Mouse (Mus musculus) liver, embryonic 13.5 days (tissue): ENCODE results near the gene Tmem98. TPM values are rescaled to one million over a fixed set of nuclear protein-coding genes. Genes with fewer than 3 reads are reported as not detected.

Experiments used
- ATAC-seq: fragments of 200-750 bp; cut with Nextera tagmentation; 2 replicates; pipeline ENCODE4 v1.8.0; 2017; ENCODE audit warnings: low read depth, mild to moderate bottlenecking, moderate number of reproducible peaks, moderate library complexity
- DNase-seq: peaks from one replicate; pipeline ENCODE4 v3.0.0; 2022
- H3K27ac ChIP-seq: fragments of 300-500 bp; sonication (generic); 2 replicates; pipeline ENCODE4 v1.5.1; 2015; ENCODE audit warnings: moderate library complexity, mild to moderate bottlenecking, inconsistent platforms
- H3K27me3 ChIP-seq: fragments of 300-500 bp; sonication (generic); 2 replicates; pipeline ENCODE4 v1.6.1; 2015; ENCODE audit warnings: mild to moderate bottlenecking, inconsistent platforms
- H3K36me3 ChIP-seq: fragments of 300-500 bp; sonication (generic); 2 replicates; pipeline ENCODE4 v1.6.1; 2015; ENCODE audit warnings: mild to moderate bottlenecking, inconsistent platforms
- H3K4me1 ChIP-seq: fragments of 300-500 bp; sonication (generic); replicated peaks from 2 replicates; pipeline ENCODE4 v1.6.1; 2015; ENCODE audit warnings: inconsistent platforms
- H3K4me2 ChIP-seq: fragments of 300-500 bp; sonication (generic); 2 replicates; pipeline ENCODE4 v1.6.1; 2015; ENCODE audit warnings: inconsistent platforms, mild to moderate bottlenecking, moderate library complexity
- H3K4me3 ChIP-seq: fragments of 300-500 bp; sonication (generic); replicated peaks from 2 replicates; pipeline ENCODE4 v1.5.1; 2015; ENCODE audit warnings: mild to moderate bottlenecking, inconsistent platforms
- H3K9ac ChIP-seq: fragments of 300-500 bp; sonication (generic); 2 replicates; pipeline ENCODE4 v1.6.1; 2015; ENCODE audit warnings: mild to moderate bottlenecking, inconsistent platforms
- H3K9me3 ChIP-seq: fragments of 300-500 bp; sonication (generic); replicated peaks from 2 replicates; pipeline ENCODE4 v1.6.1; 2016; ENCODE audit warnings: inconsistent platforms
- WGBS: fragments of 180-500 bp; shearing (Covaris S2); methylation state at CpG from one replicate; pipeline ENCODE4 v1.1.7; 2015; ENCODE audit not compliant: insufficient replicate concordance; 5-methylcytosine and 5-hydroxymethylcytosine counted together
- polyA plus RNA-seq: library from polyadenylated mRNA; unstranded; fragments of >200 nt; fragmentation: Nextera tagmentation; extraction: Ambion mirVana; gene quantifications from 2 replicates; pipeline ENCODE4 v1.2.1, GENCODE M21; 2015

The Tmem98 gene
- polyA plus RNA-seq, 1 experiment from 2014 or later, result 11.7 TPM

- Histone ChIP-seq H3K36me3 (no peaks in the 10 kb centered on the region), H3K4me3 (no peak overlapping the region), H3K9me3 (no peaks in the 10 kb centered on the region), H3K27ac (no peak overlapping the region), H3K27me3 (peaks cover 21% of the 10 kb centered on the region; the same call in 1 of the 2 replicates), H3K4me2 (peak overlapping the region; percentile 35), H3K9ac (no peak overlapping the region), H3K4me1 (peaks cover 35% of the 10 kb centered on the region)
- 74% methylated on average over 2 of the region's 2 CpGs for WGBS
- ATAC-seq (no peak), DNase-seq (no peak)
These were observed 32.3 kb upstream of the Tmem98 start for GRCm38 (mm10) chr11:80777708-80778107.

GRCm38 (mm10) chr11:80778157-80778556 lies 31.8 kb upstream of the Tmem98 start:
- peaks cover 17% of the 10 kb centered on the region; the same call in 1 of the 2 replicates for H3K27me3 ChIP-seq
- 64% methylated on average over 6 of the region's 6 CpGs for WGBS
- DNase-seq, result no peak
- H3K4me1 ChIP-seq, result peaks cover 39% of the 10 kb centered on the region
- H3K4me2 ChIP-seq, result peak overlapping the region; percentile 35
- peak overlapping the region; percentile 23 for H3K4me3 ChIP-seq
- no peak for ATAC-seq
- H3K9ac ChIP-seq, result no peak overlapping the region
- no peaks in the 10 kb centered on the region for H3K9me3 ChIP-seq
- no peaks in the 10 kb centered on the region for H3K36me3 ChIP-seq
- H3K27ac ChIP-seq, result no peak overlapping the region

GRCm38 (mm10) chr11:80778916-80779526 lies 31.0 kb upstream of the Tmem98 start:
- Histone ChIP-seq H3K27ac (peak overlapping the region; percentile 86), H3K36me3 (no peaks in the 10 kb centered on the region), H3K4me1 (peaks cover 48% of the 10 kb centered on the region), H3K9ac (peak overlapping the region; percentile 83), H3K27me3 (peaks cover 9% of the 10 kb centered on the region; the same call in 1 of the 2 replicates), H3K9me3 (no peaks in the 10 kb centered on the region), H3K4me3 (peak overlapping the region; percentile 75), H3K4me2 (peak overlapping the region; percentile 90)
- ATAC-seq (no peak), DNase-seq (no peak)
- WGBS, result 6% methylated on average over 18 of the region's 18 CpGs

GRCm38 (mm10) chr11:80779527-80780344 lies 30.2 kb upstream of the Tmem98 start, which contains the start of gene Myo1d:
TSS of gene Myo1d (minus strand) at chr11:80780025.
- peak within 1 kb of the TSS; percentile 75 for H3K4me3 ChIP-seq

GRCm38 (mm10) chr11:80781535-80781934 lies 28.4 kb upstream of the Tmem98 start:
- peaks cover 4% of the 10 kb centered on the region; the same call in 1 of the 2 replicates for H3K27me3 ChIP-seq
- no peaks in the 10 kb centered on the region for H3K36me3 ChIP-seq
- no peak overlapping the region for H3K4me2 ChIP-seq
- peaks cover 73% of the 10 kb centered on the region for H3K4me1 ChIP-seq
- WGBS, result 84% methylated on average over 2 of the region's 2 CpGs
- no peak overlapping the region for H3K9ac ChIP-seq
- H3K4me3 ChIP-seq, result no peak overlapping the region
- no peak for DNase-seq
- no peak for ATAC-seq
- H3K27ac ChIP-seq, result peak overlapping the region; percentile 100
- H3K9me3 ChIP-seq, result no peaks in the 10 kb centered on the region

More at GRCm38 (mm10) chr11:80779527-80780344, 30.2 kb upstream of the Tmem98 start, which contains the start of gene Myo1d:
- WGBS, result under 1% methylated on average over 85 of the region's 87 CpGs
- DNase-seq (peak; percentile 87), ATAC-seq (peak; percentile 88)
- Histone ChIP-seq H3K9me3 (no peaks in the 10 kb centered on the region), H3K27ac (peak within 1 kb of the TSS; percentile 86), H3K4me1 (peaks cover 55% of the 10 kb centered on the region), H3K36me3 (no peaks in the 10 kb centered on the region), H3K4me2 (peak within 1 kb of the TSS; percentile 90), H3K27me3 (peaks cover 4% of the 10 kb centered on the region; the same call in 1 of the 2 replicates), H3K9ac (peak within 1 kb of the TSS; percentile 83)

GRCm38 (mm10) chr11:80783460-80783859 lies 26.5 kb upstream of the Tmem98 start:
- ATAC-seq (peak; percentile 25), DNase-seq (peak; percentile 48)
- H3K4me2 ChIP-seq, result peak overlapping the region; percentile 69
- peaks cover 69% of the 10 kb centered on the region for H3K4me1 ChIP-seq
- no peaks in the 10 kb centered on the region for H3K27me3 ChIP-seq
- H3K9ac ChIP-seq, result peak overlapping the region; percentile 71
- peak overlapping the region; percentile 100 for H3K27ac ChIP-seq
- peak overlapping the region; percentile 41; the same call in 1 of the 2 replicates for H3K4me3 ChIP-seq
- no peaks in the 10 kb centered on the region for H3K9me3 ChIP-seq
- H3K36me3 ChIP-seq, result no peaks in the 10 kb centered on the region
- 12% methylated on average over 7 of the region's 7 CpGs for WGBS

- ATAC-seq (peak; percentile 75), DNase-seq (peak; percentile 73)
- Histone ChIP-seq H3K9ac (peak overlapping the region; percentile 71), H3K27me3 (no peaks in the 10 kb centered on the region), H3K4me3 (peak overlapping the region; percentile 41), H3K4me1 (peaks cover 63% of the 10 kb centered on the region), H3K9me3 (no peaks in the 10 kb centered on the region), H3K36me3 (no peaks in the 10 kb centered on the region), H3K4me2 (peak overlapping the region; percentile 69), H3K27ac (peak overlapping the region; percentile 100)
- 1% methylated on average over 3 of the region's 3 CpGs for WGBS
These were observed 25.7 kb upstream of the Tmem98 start for GRCm38 (mm10) chr11:80784294-80784743.

GRCm38 (mm10) chr11:80785672-80786071 lies 24.3 kb upstream of the Tmem98 start:
- ATAC-seq, result no peak
- Histone ChIP-seq H3K36me3 (no peaks in the 10 kb centered on the region), H3K4me3 (no peak overlapping the region), H3K4me1 (peaks cover 67% of the 10 kb centered on the region), H3K27me3 (no peaks in the 10 kb centered on the region), H3K9ac (no peak overlapping the region), H3K27ac (peak overlapping the region; percentile 100), H3K4me2 (no peak overlapping the region), H3K9me3 (no peaks in the 10 kb centered on the region)
- 38% methylated on average over 5 of the region's 5 CpGs for WGBS
- DNase-seq, result no peak

GRCm38 (mm10) chr11:80789647-80790240 lies 20.2 kb upstream of the Tmem98 start:
- Histone ChIP-seq H3K4me1 (peaks cover 54% of the 10 kb centered on the region), H3K4me2 (no peak overlapping the region), H3K36me3 (no peaks in the 10 kb centered on the region), H3K4me3 (no peak overlapping the region), H3K9me3 (no peaks in the 10 kb centered on the region), H3K27ac (no peak overlapping the region), H3K9ac (no peak overlapping the region), H3K27me3 (no peaks in the 10 kb centered on the region)
- ATAC-seq (no peak), DNase-seq (no peak)
- 59% methylated on average over 7 of the region's 7 CpGs for WGBS

- Histone ChIP-seq H3K9ac (no peak overlapping the region), H3K4me2 (no peak overlapping the region), H3K4me1 (peaks cover 48% of the 10 kb centered on the region), H3K4me3 (no peak overlapping the region), H3K36me3 (no peaks in the 10 kb centered on the region), H3K9me3 (no peaks in the 10 kb centered on the region), H3K27ac (peak overlapping the region; percentile 6; the same call in 1 of the 2 replicates), H3K27me3 (no peaks in the 10 kb centered on the region)
- no peak for DNase-seq
- WGBS, result 46% methylated on average over 3 of the region's 3 CpGs
- ATAC-seq, result peak; percentile 75
These were observed 19.6 kb upstream of the Tmem98 start for GRCm38 (mm10) chr11:80790413-80790812.
